ENCODE assay signal across 8 mouse cellular contexts in the genomic region with DNA sequence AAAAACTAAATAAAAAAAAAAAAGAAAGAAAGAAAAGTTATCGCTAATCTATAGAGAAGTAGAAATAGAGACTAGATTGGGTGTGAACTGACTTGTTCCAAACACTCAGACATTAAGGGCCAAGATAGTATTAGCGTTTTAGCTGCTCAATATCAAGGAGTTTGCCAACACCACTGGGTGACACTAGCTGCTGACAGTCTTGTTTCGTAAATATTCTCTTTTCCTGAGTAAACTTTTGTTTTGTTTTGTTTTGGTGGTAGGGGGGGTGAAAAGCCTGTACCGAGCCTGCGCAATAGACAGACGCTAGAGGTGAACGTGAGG. TPM values are rescaled to one million over a fixed set of nuclear protein-coding genes. Genes with fewer than 3 reads are reported as not detected.
DNase-seq lines count a peak whose midpoint lies in the region; ATAC-seq and TF ChIP-seq lines count a peak whose summit lies in the region.

No protein-coding gene starts in this region.

- H3K9me3 ChIP-seq in megakaryocyte, embryonic 14.5 days, result peaks cover 10% of the 10 kb centered on the region; the same call in 1 of the 2 replicates
- no peaks in the 10 kb centered on the region for H3K9me3 ChIP-seq in liver, embryonic 11.5 days (ENCODE audit: control insufficient read depth, low read length)
- no peaks in the 10 kb centered on the region for H3K9me3 ChIP-seq in stomach, embryonic 16.5 days (replicated peaks; ENCODE audit: control insufficient read depth, low read length)

- peak overlapping the region; percentile 52 for H3K4me3 ChIP-seq in cerebellum, adult 2 months (replicated peaks; ENCODE audit: insufficient read depth, low read depth, low read length)
- peak overlapping the region; percentile 95 for H3K4me3 ChIP-seq in megakaryocyte, embryonic 14.5 days (replicated peaks)
- peak overlapping the region; percentile 83; the same call in 1 of the 2 replicates for H3K4me3 ChIP-seq in liver, embryonic 11.5 days (ENCODE audit: low read depth, low read length)
- H3K4me3 ChIP-seq in stomach, embryonic 16.5 days (replicated peaks; ENCODE audit: low read length), result peak overlapping the region; percentile 41

- ATAC-seq in megakaryocyte, adult 5-6 weeks (ENCODE audit: poor library complexity, severe bottlenecking), result no peak
- no peak for ATAC-seq in liver, embryonic 11.5 days (replicated peaks; ENCODE audit: low FRiP score)
- ATAC-seq in stomach, embryonic 16.5 days (ENCODE audit: insufficient read depth, low FRiP score), result no peak

- no peaks in the 10 kb centered on the region for H3K27me3 ChIP-seq in cerebellum, adult 2 months (ENCODE audit: control insufficient read depth, insufficient read depth, low read length)
- H3K27me3 ChIP-seq in megakaryocyte, embryonic 14.5 days (replicated peaks), result no peaks in the 10 kb centered on the region
- no peaks in the 10 kb centered on the region for H3K27me3 ChIP-seq in liver, embryonic 11.5 days (replicated peaks; ENCODE audit: control insufficient read depth, insufficient read depth, low read length)
- no peaks in the 10 kb centered on the region for H3K27me3 ChIP-seq in stomach, embryonic 16.5 days (ENCODE audit: control insufficient read depth, insufficient read depth, low read length)

- H3K27ac ChIP-seq in cerebellum, adult 2 months (ENCODE audit: insufficient read depth, low read length), result no peak overlapping the region
- peak overlapping the region; percentile 65; the same call in 1 of the 2 replicates for H3K27ac ChIP-seq in liver, embryonic 11.5 days (ENCODE audit: low read depth, low read length)
- H3K27ac ChIP-seq in stomach, embryonic 16.5 days (ENCODE audit: low read length), result peak overlapping the region; percentile 71

- no peak overlapping the region for H3K9ac ChIP-seq in liver, embryonic 11.5 days (ENCODE audit: low read depth, low read length)
- H3K9ac ChIP-seq in stomach, embryonic 16.5 days (ENCODE audit: low read length), result no peak overlapping the region

- H3K4me1 ChIP-seq in cerebellum, adult 2 months (ENCODE audit: control insufficient read depth, insufficient read depth, low read length), result peaks cover 5% of the 10 kb centered on the region; the same call in 1 of the 2 replicates
- peaks cover 38% of the 10 kb centered on the region for H3K4me1 ChIP-seq in megakaryocyte, embryonic 14.5 days
- peaks cover 7% of the 10 kb centered on the region for H3K4me1 ChIP-seq in liver, embryonic 11.5 days (replicated peaks; ENCODE audit: control insufficient read depth, insufficient read depth, low read length)
- 0 out of 2 replicates have a peak, but pooled peaks cover 5% of the 10 kb centered on the region for H3K4me1 ChIP-seq in stomach, embryonic 16.5 days (ENCODE audit: control insufficient read depth, insufficient read depth, low read length)

- TF ChIP-seq CTCF in cerebellum, adult 2 months (IDR thresholded peaks at IDR 0.05; ENCODE audit: borderline replicate concordance, insufficient read depth, low read depth, low read length), result no peak

- H3K36me3 ChIP-seq in megakaryocyte, embryonic 14.5 days (replicated peaks; ENCODE audit: low read length), result peaks cover 21% of the 10 kb centered on the region
- no peaks in the 10 kb centered on the region for H3K36me3 ChIP-seq in liver, embryonic 11.5 days (ENCODE audit: control insufficient read depth, insufficient read depth, low read length)
- H3K36me3 ChIP-seq in stomach, embryonic 16.5 days (ENCODE audit: control insufficient read depth, insufficient read depth, low read length), result no peaks in the 10 kb centered on the region

- WGBS in cerebellum, adult 2 months, result 17% methylated on average over 7 of the region's 7 CpGs
- WGBS in liver, embryonic 11.5 days, result 9% methylated on average over 7 of the region's 7 CpGs
- 13% methylated on average over 7 of the region's 7 CpGs for WGBS in stomach, embryonic 16.5 days

- DNase-seq in cerebellum, adult 2 months, result no peak
- no peak for DNase-seq in cerebellum, adult 9-11 months
- no peak for DNase-seq in liver, embryonic 11.5 days (ENCODE audit: low spot score)
- DNase-seq in urinary bladder, postnatal 14 days (ENCODE audit: low spot score), result no peak
- no peak for DNase-seq in kidney, adult 9 months

- no peak for TF ChIP-seq POLR2A in cerebellum, adult 2 months (IDR thresholded peaks at IDR 0.05; ENCODE audit: borderline replicate concordance, insufficient read depth, low read length)

- peak overlapping the region; percentile 55 for H3K4me2 ChIP-seq in liver, embryonic 11.5 days
- H3K4me2 ChIP-seq in stomach, embryonic 16.5 days (ENCODE audit: low read depth, low read length), result peak overlapping the region; percentile 53

RNA-seq across cellular contexts. Expression of a gene that starts 0.4 kb away (rescaled TPM):
- 49.4 and 52.5 TPM in 2 replicates for polyA plus RNA-seq in cerebellum, adult 2 months (2012; rRNA removed)
- 89.2 and 180 TPM in 2 replicates for polyA plus RNA-seq in megakaryocyte, embryonic 14.5 days (2012; ENCODE audit: insufficient read depth, low replicate concordance)
- 43.2 and 50.6 TPM in 2 replicates for total RNA-seq in megakaryocyte, adult 5-6 weeks (2015)
- 70.2 and 73.0 TPM in 2 replicates for total RNA-seq in megakaryocyte, adult 5-6 weeks (2017)
- polyA plus RNA-seq in liver, embryonic 11.5 days (2014; fragmentation: Nextera tagmentation; extraction: Ambion mirVana), result 32.2 and 33.1 TPM in 2 replicates
- polyA plus RNA-seq in stomach, embryonic 16.5 days (2015; fragmentation: Nextera tagmentation; extraction: Ambion mirVana), result 25.3 and 28.6 TPM in 2 replicates

RNA-seq across cellular contexts. Expression of a gene that starts 18.7 kb away (rescaled TPM):
- 5.9 and 7.6 TPM in 2 replicates for polyA plus RNA-seq in cerebellum, adult 2 months (2012; rRNA removed)
- polyA plus RNA-seq in megakaryocyte, embryonic 14.5 days (2012; ENCODE audit: insufficient read depth, low replicate concordance), result 0.15 TPM in 1 of 2 replicates, not detected in the other
- 0.39 and 0.49 TPM in 2 replicates for total RNA-seq in megakaryocyte, adult 5-6 weeks (2015)
- total RNA-seq in megakaryocyte, adult 5-6 weeks (2017), result 0.20 and 0.29 TPM in 2 replicates
- polyA plus RNA-seq in liver, embryonic 11.5 days (2014; fragmentation: Nextera tagmentation; extraction: Ambion mirVana), result 0.84 and 0.94 TPM in 2 replicates
- polyA plus RNA-seq in stomach, embryonic 16.5 days (2015; fragmentation: Nextera tagmentation; extraction: Ambion mirVana), result 1.7 and 2.0 TPM in 2 replicates

RNA-seq across cellular contexts. Expression of a gene that starts 37.3 kb away (rescaled TPM):
- 47.9 and 50.5 TPM in 2 replicates for polyA plus RNA-seq in cerebellum, adult 2 months (2012; rRNA removed)
- polyA plus RNA-seq in megakaryocyte, embryonic 14.5 days (2012; ENCODE audit: insufficient read depth, low replicate concordance), result 177 and 348 TPM in 2 replicates
- total RNA-seq in megakaryocyte, adult 5-6 weeks (2015), result 4.7 and 8.6 TPM in 2 replicates
- total RNA-seq in megakaryocyte, adult 5-6 weeks (2017), result 1.1 and 1.4 TPM in 2 replicates
- 6.8 and 8.5 TPM in 2 replicates for polyA plus RNA-seq in liver, embryonic 11.5 days (2014; fragmentation: Nextera tagmentation; extraction: Ambion mirVana)
- polyA plus RNA-seq in stomach, embryonic 16.5 days (2015; fragmentation: Nextera tagmentation; extraction: Ambion mirVana), result 10.9 and 11.1 TPM in 2 replicates

RNA-seq across cellular contexts. Expression of a gene that starts 43.0 kb away (rescaled TPM):
- 40.6 and 46.8 TPM in 2 replicates for polyA plus RNA-seq in cerebellum, adult 2 months (2012; rRNA removed)
- polyA plus RNA-seq in megakaryocyte, embryonic 14.5 days (2012; ENCODE audit: insufficient read depth, low replicate concordance), result 99.5 and 147 TPM in 2 replicates
- 6.4 and 9.8 TPM in 2 replicates for total RNA-seq in megakaryocyte, adult 5-6 weeks (2015)
- total RNA-seq in megakaryocyte, adult 5-6 weeks (2017), result 10.9 and 13.5 TPM in 2 replicates
- polyA plus RNA-seq in liver, embryonic 11.5 days (2014; fragmentation: Nextera tagmentation; extraction: Ambion mirVana), result 12.5 and 14.4 TPM in 2 replicates
- polyA plus RNA-seq in stomach, embryonic 16.5 days (2015; fragmentation: Nextera tagmentation; extraction: Ambion mirVana), result 45.0 and 47.0 TPM in 2 replicates

RNA-seq across cellular contexts. Expression of a gene that starts 51.2 kb away (rescaled TPM):
- 110 TPM in 2 replicates for polyA plus RNA-seq in cerebellum, adult 2 months (2012; rRNA removed)
- 7.5 and 16.3 TPM in 2 replicates for polyA plus RNA-seq in megakaryocyte, embryonic 14.5 days (2012; ENCODE audit: insufficient read depth, low replicate concordance)
- total RNA-seq in megakaryocyte, adult 5-6 weeks (2015), result 39.5 and 55.4 TPM in 2 replicates
- total RNA-seq in megakaryocyte, adult 5-6 weeks (2017), result 70.5 and 81.9 TPM in 2 replicates
- 45.0 and 47.2 TPM in 2 replicates for polyA plus RNA-seq in liver, embryonic 11.5 days (2014; fragmentation: Nextera tagmentation; extraction: Ambion mirVana)
- 42.4 and 47.8 TPM in 2 replicates for polyA plus RNA-seq in stomach, embryonic 16.5 days (2015; fragmentation: Nextera tagmentation; extraction: Ambion mirVana)

Comparison
In these comparisons a context has a peak if more than half of its experiments do, and no peak if none do; other contexts are left out.
1. H3K4me3 ChIP-seq: peak in every context shown above with its lines; median percentile 95 in megakaryocyte, embryonic 14.5 days; 83 in liver, embryonic 11.5 days; 52 in cerebellum, adult 2 months; 41 in stomach, embryonic 16.5 days.